Mouse (Mus musculus) forebrain, embryonic 11.5 days (tissue): Measurements from ENCODE around the gene Dnah6. TPM values are rescaled to one million over a fixed set of nuclear protein-coding genes. Genes with fewer than 3 reads are reported as not detected.

Experiments
- ATAC-seq: fragments of 200-750 bp; cut with Nextera tagmentation; replicated peaks from 2 replicates; pipeline ENCODE4 v1.8.0; 2017; ENCODE audit warnings: moderate TSS enrichment; ENCODE audit not compliant: low FRiP score
- DNase-seq: peaks from one replicate; pipeline ENCODE4 v3.0.0-alpha.2; 2017; ENCODE audit warnings: low spot score
- H3K27ac ChIP-seq: fragments of 300-500 bp; sonication (generic); 2 replicates; pipeline ENCODE4 v1.5.1; 2014; ENCODE audit warnings: low read depth, low read length
- H3K27me3 ChIP-seq: fragments of 300-500 bp; sonication (generic); 2 replicates; pipeline ENCODE4 v1.6.1; 2014; ENCODE audit warnings: mild to moderate bottlenecking, low read length, mixed read lengths; ENCODE audit not compliant: control insufficient read depth, insufficient read depth
- H3K36me3 ChIP-seq: fragments of 300-500 bp; sonication (generic); 2 replicates; pipeline ENCODE4 v1.6.1; 2014; ENCODE audit warnings: mild to moderate bottlenecking, low read length, moderate library complexity, mixed read lengths; ENCODE audit not compliant: control insufficient read depth, insufficient read depth
- H3K4me1 ChIP-seq: fragments of 300-500 bp; sonication (generic); replicated peaks from 2 replicates; pipeline ENCODE4 v1.6.1; 2014; ENCODE audit warnings: low read length, mixed read lengths; ENCODE audit not compliant: control insufficient read depth, insufficient read depth
- H3K4me2 ChIP-seq: fragments of 300-500 bp; sonication (generic); 2 replicates; pipeline ENCODE4 v1.6.1; 2014; ENCODE audit warnings: low read depth, mild to moderate bottlenecking, low read length, moderate library complexity, mixed read lengths; ENCODE audit not compliant: severe bottlenecking
- H3K4me3 ChIP-seq: fragments of 300-500 bp; sonication (generic); 2 replicates; pipeline ENCODE4 v1.5.1; 2014; ENCODE audit warnings: low read depth, low read length
- H3K9ac ChIP-seq: fragments of 300-500 bp; sonication (generic); 2 replicates; pipeline ENCODE4 v1.6.1; 2014; ENCODE audit warnings: low read length
- H3K9me3 ChIP-seq: fragments of 300-500 bp; sonication (generic); 2 replicates; pipeline ENCODE4 v1.6.1; 2016; ENCODE audit warnings: low read length, mixed read lengths; ENCODE audit not compliant: control insufficient read depth
- WGBS: fragments of 180-500 bp; shearing (Covaris S2); extraction: QIAGEN DNeasy Blood & Tissue Kit; methylation state at CpG from one replicate; pipeline ENCODE4 v1.1.7; 2014; 5-methylcytosine and 5-hydroxymethylcytosine counted together
- polyA plus RNA-seq: library from polyadenylated mRNA; unstranded; fragments of >200 nt; fragmentation: Nextera tagmentation; extraction: Ambion mirVana; gene quantifications from 2 replicates; pipeline ENCODE4 v1.2.1, GENCODE M21; 2014

Dnah6 gene
- 0.04 and 0.08 TPM in 2 replicates for polyA plus RNA-seq

DNA sequence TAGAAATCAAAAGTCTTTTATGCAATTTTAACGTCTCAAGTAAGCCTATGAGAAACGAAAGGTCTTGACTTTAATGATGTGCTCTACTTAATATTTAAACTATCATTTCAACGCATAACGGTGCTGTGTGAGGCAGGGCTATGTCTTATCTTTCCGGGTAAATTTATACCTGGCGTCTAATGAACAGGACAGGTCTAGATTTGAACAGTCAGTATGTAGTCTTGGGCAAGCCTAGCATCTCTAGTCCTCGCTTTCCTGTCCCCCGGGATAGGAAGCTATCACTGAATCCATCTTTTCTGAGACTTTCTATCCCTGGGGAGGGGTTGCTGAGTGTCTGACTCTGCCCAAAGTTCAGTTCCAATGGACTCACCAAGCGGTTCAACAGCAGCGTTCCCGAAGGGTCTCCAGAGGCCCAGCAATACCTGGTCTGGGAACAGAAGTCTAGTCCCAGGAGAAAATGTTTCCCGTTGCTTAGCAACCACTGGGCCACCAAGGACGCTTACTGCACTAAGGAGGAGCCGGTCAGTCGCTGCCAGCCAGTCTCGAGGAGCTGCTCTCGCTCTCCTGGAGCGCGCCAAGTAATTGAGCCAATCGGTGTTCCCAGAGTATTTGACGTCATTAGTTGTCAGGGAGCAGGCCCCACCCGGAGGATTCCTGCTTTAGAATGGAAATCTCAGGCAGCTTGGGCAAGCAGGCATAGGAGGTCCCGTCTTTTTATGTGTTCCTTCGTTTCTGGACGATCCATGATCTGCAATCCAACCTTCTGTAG lies at the start of gene Dnah6:
Gene Dnah6, minus strand, starts transcription at position 463 of the 769 bp plus-strand sequence.
- no peaks in the 10 kb centered on the region for H3K27me3 ChIP-seq
- H3K4me1 ChIP-seq: no peaks in the 10 kb centered on the region
- ATAC-seq (peak; percentile 100), DNase-seq (peak; percentile 92)
- WGBS: 37% methylated on average over 25 of the region's 25 CpGs
- no peak within 1 kb of the TSS for H3K27ac ChIP-seq
- H3K9me3 ChIP-seq: no peaks in the 10 kb centered on the region
- 0 out of 2 replicates have a peak within 1 kb of the TSS, but pooled peaks have one; percentile 25 for H3K9ac ChIP-seq
- H3K4me2 ChIP-seq: peak within 1 kb of the TSS; percentile 58
- H3K4me3 ChIP-seq: peak within 1 kb of the TSS; percentile 27
- H3K36me3 ChIP-seq: no peaks in the 10 kb centered on the region

DNA sequence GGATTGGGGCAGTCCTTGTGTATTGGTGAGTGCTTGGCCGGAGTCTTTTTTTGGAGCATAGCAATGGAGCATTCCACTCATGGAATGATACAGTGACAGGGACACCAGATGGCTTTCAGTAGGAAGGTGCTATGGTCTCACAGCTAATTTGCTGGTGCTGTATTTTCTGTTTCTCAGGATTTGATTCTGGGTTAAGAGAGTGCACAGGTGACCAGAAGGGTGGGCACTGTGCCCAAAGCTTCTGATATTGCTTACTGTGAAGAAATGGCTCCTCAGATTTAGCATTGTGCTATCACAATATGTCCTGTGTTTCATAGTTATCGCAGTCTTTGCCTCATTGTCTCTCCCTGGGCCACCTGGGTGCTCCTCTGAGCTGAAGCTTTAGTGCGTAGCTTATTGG lies 47.9 kb upstream of the Dnah6 start:
- Histone ChIP-seq H3K27ac (no peak overlapping the region), H3K4me3 (no peak overlapping the region), H3K4me2 (no peak overlapping the region), H3K27me3 (no peaks in the 10 kb centered on the region), H3K4me1 (no peaks in the 10 kb centered on the region), H3K9ac (no peak overlapping the region), H3K36me3 (peaks cover 3% of the 10 kb centered on the region; the same call in 1 of the 2 replicates), H3K9me3 (no peaks in the 10 kb centered on the region)
- 95% methylated on average over 3 of the region's 3 CpGs for WGBS
- no peak for DNase-seq
- ATAC-seq: no peak

DNA sequence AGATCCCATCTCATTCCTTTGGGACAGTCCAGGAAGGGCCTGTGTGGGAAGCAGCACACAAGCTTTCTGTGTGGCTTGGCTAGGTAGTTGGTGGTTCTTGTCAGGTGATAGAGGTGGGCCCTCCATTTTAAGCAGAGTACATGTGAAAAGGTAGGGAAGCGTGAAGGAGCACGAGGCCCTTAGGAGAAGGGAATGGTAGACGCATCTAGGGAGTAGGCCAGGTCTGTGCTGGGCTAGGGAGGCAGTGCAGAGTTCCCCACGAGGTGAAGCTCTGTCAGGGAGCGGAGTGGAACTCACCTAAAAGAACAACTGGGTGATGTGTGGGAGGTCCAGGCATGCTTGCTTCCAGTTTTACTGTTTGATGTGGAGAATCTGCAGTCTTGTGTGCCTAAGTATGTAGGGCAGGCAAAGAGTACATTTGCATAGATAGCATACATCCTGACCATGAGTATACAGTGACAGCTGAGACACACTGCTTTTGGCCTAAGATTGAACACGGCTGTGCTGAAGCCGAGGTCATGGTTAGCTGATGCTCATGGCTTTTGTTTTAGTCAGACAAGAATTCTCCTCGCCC lies 46.4 kb upstream of the Dnah6 start:
- peaks cover 3% of the 10 kb centered on the region; the same call in 1 of the 2 replicates for H3K36me3 ChIP-seq
- H3K4me2 ChIP-seq: no peak overlapping the region
- no peak overlapping the region for H3K4me3 ChIP-seq
- H3K4me1 ChIP-seq: no peaks in the 10 kb centered on the region
- no peaks in the 10 kb centered on the region for H3K9me3 ChIP-seq
- no peak overlapping the region for H3K27ac ChIP-seq
- WGBS: 90% methylated on average over 8 of the region's 8 CpGs
- no peaks in the 10 kb centered on the region for H3K27me3 ChIP-seq
- H3K9ac ChIP-seq: no peak overlapping the region
- ATAC-seq (no peak), DNase-seq (no peak)

DNA sequence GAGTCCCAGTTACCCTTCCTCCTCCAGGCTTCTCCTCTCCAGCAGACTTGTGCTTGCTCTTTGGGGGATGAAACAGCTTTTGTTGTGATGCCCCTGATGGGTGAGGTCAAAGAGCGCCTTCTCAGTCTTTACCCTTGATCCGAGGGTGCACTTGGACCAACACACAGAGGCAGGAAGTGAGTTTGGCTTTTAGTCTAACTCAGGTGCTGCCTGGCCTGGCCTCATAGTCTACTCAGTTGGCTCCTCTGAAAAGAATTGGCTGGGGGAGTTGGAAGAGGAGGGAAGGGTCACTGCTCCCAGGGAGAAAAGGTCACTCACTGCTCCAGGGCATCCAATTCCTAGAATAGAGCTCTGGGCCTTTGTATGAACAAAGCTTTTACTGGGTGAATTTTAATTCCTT lies 43.4 kb upstream of the Dnah6 start:
- peaks cover 3% of the 10 kb centered on the region; the same call in 1 of the 2 replicates for H3K36me3 ChIP-seq
- H3K27ac ChIP-seq: no peak overlapping the region
- no peaks in the 10 kb centered on the region for H3K9me3 ChIP-seq
- no peak overlapping the region for H3K9ac ChIP-seq
- H3K4me3 ChIP-seq: no peak overlapping the region
- no peak overlapping the region for H3K4me2 ChIP-seq
- ATAC-seq (no peak), DNase-seq (no peak)
- H3K4me1 ChIP-seq: no peaks in the 10 kb centered on the region
- no peaks in the 10 kb centered on the region for H3K27me3 ChIP-seq
- 38% methylated on average over 2 of the region's 2 CpGs for WGBS

DNA sequence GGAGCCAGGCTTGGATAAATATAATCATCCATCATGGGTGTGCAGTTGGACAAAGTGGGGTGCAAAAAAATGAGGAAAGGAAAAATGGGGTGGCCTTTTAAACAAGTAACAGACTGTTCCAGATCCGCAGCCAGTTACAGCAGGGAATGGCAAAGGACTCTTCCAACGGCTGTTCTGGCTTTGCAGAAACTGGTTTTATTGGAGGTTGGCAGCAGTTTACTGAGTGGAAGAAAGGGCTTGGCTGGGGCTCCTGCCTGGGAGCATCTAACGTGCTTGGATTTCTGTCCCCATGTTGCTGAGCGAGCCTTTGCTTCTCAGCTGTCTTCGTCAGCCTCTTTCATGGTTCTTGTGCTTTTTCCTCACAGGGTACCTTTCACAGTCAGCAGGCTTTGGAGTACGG lies 38.7 kb upstream of the Dnah6 start:
- Histone ChIP-seq H3K27me3 (no peaks in the 10 kb centered on the region), H3K4me2 (no peak overlapping the region), H3K9ac (no peak overlapping the region), H3K36me3 (peaks cover 3% of the 10 kb centered on the region; the same call in 1 of the 2 replicates), H3K4me1 (no peaks in the 10 kb centered on the region), H3K4me3 (no peak overlapping the region), H3K9me3 (no peaks in the 10 kb centered on the region), H3K27ac (no peak overlapping the region)
- WGBS: 93% methylated on average over 6 of the region's 6 CpGs
- DNase-seq (no peak), ATAC-seq (no peak)

DNA sequence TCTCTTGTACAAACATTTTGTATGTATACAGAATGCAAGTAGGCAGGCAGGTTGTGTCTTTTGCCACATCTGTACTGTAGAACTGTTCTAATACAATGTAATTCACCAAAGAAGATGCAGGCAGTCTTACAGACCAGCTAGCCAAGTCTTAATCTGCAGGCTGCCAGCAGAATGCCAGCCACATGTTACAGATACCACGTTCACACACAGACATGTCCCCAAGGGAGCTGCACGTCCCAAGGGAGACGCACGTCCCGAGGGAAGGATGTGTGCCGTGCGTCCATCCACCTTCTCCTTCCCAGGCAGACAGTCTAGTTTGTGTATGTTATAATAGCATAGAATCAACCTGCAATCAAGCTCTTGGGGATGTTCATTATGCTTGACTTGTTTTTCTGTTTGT lies 35.6 kb upstream of the Dnah6 start:
- Histone ChIP-seq H3K9me3 (no peaks in the 10 kb centered on the region), H3K27me3 (no peaks in the 10 kb centered on the region), H3K4me1 (no peaks in the 10 kb centered on the region), H3K4me2 (no peak overlapping the region), H3K36me3 (peaks cover 3% of the 10 kb centered on the region; the same call in 1 of the 2 replicates), H3K27ac (no peak overlapping the region), H3K4me3 (no peak overlapping the region), H3K9ac (no peak overlapping the region)
- 95% methylated on average over 7 of the region's 7 CpGs for WGBS
- DNase-seq: no peak
- no peak for ATAC-seq

DNA sequence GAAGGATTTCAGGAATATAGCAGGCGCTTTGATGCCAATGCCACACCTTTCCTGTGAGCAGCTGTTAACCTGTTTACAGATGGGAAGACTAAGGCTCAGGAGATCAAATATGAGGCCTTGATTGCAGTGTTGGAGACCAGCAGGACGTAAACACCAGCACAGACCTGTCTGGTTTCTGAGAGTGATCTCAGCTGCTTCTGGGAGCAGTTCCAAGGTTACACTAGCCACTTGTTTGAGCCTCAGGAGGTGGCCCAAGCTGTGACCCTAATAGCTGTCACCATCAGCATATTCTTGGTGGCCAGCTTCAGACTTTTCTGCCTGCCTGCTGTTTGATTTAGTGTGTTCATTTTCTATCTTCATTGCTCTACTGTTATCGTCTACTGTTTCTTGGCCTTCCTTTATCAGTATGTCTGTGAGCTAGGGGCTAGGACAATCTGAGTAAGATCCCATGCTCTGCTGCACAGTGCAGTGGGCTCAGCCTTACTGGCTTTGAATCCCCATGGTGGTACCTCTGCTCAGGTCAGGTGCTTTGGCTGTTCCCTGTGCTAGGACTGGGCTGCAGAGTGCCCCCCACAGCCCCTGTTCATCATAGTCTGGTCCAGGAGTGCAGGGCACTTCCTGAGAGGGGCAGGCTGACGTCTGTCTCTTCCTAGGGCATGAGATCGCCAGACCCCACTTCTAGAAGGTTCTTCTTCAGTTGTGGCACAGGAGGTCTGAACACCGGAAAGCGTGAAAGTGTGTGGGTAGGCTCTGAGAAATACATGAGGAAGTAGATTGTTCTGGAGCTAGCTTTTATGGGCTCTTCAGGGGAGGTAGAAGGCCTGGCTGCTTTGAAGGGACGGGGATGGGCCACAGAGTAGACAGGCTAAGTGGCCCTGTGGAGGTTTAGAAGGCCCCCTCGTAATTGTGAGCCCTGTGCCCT lies 33.1 kb upstream of the Dnah6 start:
- no peak overlapping the region for H3K9ac ChIP-seq
- no peaks in the 10 kb centered on the region for H3K27me3 ChIP-seq
- H3K4me2 ChIP-seq: no peak overlapping the region
- ATAC-seq (no peak), DNase-seq (no peak)
- no peaks in the 10 kb centered on the region for H3K4me1 ChIP-seq
- no peak overlapping the region for H3K4me3 ChIP-seq
- no peaks in the 10 kb centered on the region; the same call in 1 of the 2 replicates for H3K36me3 ChIP-seq
- no peak overlapping the region for H3K27ac ChIP-seq
- 87% methylated on average over 9 of the region's 9 CpGs for WGBS
- H3K9me3 ChIP-seq: no peaks in the 10 kb centered on the region

DNA sequence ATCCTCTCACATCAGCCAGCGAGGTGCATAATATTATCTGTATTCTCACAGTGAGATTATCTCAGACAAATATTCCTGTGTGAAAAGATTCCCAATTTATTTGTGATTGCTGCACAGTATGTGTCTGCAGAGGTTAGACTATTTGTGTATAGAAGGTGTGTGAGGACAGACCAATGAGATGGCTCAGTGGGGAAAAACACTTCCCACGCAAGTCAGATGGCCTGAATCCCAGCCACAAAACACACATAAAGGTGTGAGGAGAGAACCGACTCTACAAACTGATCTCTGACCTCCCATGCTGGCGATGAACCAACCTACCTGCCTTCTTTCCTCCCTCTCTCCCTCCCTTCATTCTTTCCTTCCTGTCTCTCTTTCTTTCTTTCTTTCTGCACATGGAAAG lies 32.1 kb upstream of the Dnah6 start:
- DNase-seq (no peak), ATAC-seq (no peak)
- Histone ChIP-seq H3K9ac (no peak overlapping the region), H3K27ac (no peak overlapping the region), H3K36me3 (no peaks in the 10 kb centered on the region; the same call in 1 of the 2 replicates), H3K4me3 (no peak overlapping the region), H3K4me1 (no peaks in the 10 kb centered on the region), H3K4me2 (no peak overlapping the region), H3K27me3 (no peaks in the 10 kb centered on the region), H3K9me3 (no peaks in the 10 kb centered on the region)
- WGBS: 95% methylated on average over 4 of the region's 4 CpGs
